Mouse (Mus musculus): Measurements from ENCODE around the gene Zfp335.
A peak's percentile ranks its signal among the peaks of the same experiment; 100 is the strongest.

DNA sequence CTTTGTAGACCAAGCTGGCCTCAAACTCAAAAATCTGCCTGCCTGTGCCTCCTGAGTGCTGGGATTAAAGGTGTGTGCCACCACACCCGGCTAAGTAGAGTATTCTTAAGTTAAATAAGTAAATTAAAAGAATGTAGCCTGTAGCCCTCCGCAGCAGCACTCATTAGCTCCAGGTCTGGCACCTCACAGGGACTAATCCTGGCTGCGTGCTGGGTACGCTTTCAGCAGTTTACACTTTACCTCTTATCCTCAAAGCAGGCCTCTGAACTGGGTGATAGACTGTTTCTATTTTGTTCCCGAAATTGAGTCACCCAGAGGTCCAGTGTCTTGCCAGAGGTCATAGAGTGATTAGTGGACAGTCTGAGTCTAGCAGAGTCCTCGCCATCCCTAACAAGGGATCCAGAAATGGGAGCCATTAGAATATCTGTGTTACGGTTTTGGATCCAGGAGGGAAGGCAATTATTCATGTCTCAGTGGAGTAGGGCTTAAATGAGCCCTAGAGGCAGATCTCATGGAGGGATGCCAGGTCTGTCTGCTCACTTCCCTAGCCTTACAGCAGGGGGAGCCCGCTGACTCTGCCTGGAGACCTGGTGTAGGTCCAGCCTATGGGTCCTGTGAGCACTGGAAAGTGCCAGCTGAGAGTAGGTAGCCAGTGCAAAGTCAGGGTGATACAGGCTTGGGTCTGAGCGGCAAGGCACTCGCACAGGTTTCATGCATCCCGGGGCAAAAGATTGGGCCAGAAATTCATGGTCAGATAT, 12.7 kb upstream of the Zfp335 start:
- TF ChIP-seq CTCF (IDR thresholded peaks at IDR 0.05; ENCODE audit: low read depth) = peak; percentile 93
- TF ChIP-seq EP300 (IDR thresholded peaks at IDR 0.05; ENCODE audit: low read depth) = no peak
